Mouse (Mus musculus): ENCODE measurements at regions not wholly inside any gene's neighbourhood (a gene's known extent, or its start where the extent isn't known, plus 50 kb on each side); places are given as distances from the start of the nearest gene placed in this dataset.
"Not testable (repeated sequence)": the region's sequence is repeated elsewhere in the genome, so short reads cannot be mapped to it uniquely, and the experiment has no call there.

DNA sequence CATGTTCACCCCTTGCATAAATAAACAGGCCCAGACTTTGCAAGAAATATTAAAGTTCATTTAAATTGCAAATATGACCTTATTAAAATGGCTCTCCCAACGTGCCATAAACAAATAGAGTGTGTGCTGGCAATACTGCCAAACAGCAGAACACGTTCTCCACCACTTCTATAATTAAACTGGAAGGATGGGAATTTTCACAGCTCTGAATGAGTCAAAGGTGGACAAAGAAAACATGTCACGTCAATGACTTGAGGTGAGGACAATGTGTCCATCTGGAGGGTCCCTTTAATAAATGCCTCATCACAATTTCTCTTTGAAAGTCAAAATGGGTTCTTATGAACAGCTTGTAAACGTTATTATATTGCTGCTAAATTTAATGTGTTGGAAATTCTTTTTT is 114.8 kb downstream of the Galc start:
- no peak for DNase-seq

GRCm38 (mm10) chr12:98143170-98143569 is 116.1 kb downstream of the Galc start:
- DNase-seq, result no peak

GRCm38 (mm10) chr12:98139906-98140305 is 119.4 kb downstream of the Galc start:
- DNase-seq, result not testable (repeated sequence)

DNA sequence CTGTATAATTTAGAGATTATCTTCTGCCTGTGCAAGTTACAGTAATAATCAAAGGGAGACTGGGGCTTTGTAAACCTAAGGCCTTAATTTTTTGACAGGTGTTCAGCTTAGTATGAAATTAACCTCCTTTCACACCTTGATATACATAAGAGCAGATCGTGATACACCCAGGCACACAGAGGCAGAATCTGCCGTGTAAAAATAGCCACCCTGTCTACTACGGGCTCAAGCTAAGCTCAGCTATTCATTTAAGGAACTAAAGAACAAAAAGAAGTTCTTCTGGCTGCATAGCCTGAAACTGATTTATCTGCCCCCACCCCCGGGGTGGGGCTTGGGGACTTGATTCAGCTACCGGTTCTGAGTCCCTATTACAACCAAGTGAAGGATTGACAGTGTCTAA is 128.0 kb downstream of the Galc start:
- DNase-seq, result no peak

- no peak for DNase-seq
Observed at GRCm38 (mm10) chr12:98123541-98123940, 135.7 kb downstream of the Galc start.

GRCm38 (mm10) chr12:98108039-98108438 is 151.2 kb downstream of the Galc start:
- DNase-seq, result no peak

GRCm38 (mm10) chr12:98106789-98107684 is 152.2 kb downstream of the Galc start:
- no peak for DNase-seq

GRCm38 (mm10) chr12:98106151-98106788 is 153.0 kb downstream of the Galc start:
- no peak for DNase-seq

DNA sequence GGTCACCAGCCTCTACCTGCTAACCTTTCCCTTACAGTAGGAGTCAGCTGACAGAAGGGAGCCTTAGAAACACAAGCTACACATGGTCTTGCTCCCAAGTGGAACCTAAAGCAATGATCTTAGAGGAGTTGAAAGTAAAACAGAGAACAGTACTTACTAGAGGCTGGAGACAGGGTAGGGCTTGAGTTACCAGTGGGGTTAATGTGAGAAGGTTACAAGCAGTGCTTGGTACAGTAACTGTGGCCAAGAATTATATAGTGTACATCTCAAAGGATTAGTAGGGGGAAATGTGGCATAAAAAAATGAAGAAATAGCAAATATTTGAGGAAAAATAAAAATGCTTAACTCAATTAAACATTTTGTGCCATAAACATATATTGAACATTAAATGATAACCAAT is 153.5 kb downstream of the Galc start:
- DNase-seq, result no peak

DNA sequence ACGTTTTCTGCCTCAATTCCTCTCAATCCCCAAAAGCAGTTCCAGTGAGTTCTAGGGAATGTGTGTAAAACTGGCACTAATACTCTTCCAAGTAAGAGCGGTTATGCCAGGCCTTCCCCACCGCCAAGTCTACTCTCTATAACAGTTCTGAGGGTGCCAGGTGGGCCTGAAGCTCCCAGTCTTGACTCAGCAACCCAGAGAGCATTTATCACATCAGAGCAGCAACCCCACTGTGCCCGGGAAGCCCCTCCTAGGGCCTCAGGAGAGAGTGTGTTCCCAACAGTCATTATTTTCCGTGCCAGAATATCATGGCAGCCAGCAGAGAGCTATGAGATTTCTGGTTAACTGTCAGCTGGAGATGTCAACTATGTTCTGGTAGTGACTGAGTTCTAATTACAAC is 169.1 kb downstream of the Galc start:
- DNase-seq, result no peak

GRCm38 (mm10) chr12:98078351-98078750 is 180.9 kb downstream of the Galc start:
- DNase-seq, result no peak

- DNase-seq, result no peak
Observed at GRCm38 (mm10) chr12:98075580-98075979, 183.7 kb downstream of the Galc start.

DNA sequence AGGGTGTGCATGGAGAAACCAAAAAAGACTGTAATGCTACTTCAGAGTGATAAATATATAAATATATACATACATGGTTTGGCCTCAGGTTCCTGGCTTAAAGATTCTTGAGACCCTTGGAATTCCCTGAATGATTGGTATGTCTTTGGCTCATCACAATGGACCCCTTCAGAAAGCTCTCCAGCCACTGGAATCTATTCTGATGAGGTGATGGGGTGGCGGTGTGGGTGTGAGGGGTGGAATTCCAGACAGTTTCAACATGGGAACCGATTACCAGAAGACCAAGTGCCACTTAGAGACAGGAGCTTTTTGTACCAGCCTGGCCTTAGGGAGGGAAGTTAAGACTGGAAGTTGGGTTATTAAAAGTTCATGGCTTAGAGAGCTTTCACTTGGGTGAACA is 190.1 kb downstream of the Galc start:
- no peak for DNase-seq

DNA sequence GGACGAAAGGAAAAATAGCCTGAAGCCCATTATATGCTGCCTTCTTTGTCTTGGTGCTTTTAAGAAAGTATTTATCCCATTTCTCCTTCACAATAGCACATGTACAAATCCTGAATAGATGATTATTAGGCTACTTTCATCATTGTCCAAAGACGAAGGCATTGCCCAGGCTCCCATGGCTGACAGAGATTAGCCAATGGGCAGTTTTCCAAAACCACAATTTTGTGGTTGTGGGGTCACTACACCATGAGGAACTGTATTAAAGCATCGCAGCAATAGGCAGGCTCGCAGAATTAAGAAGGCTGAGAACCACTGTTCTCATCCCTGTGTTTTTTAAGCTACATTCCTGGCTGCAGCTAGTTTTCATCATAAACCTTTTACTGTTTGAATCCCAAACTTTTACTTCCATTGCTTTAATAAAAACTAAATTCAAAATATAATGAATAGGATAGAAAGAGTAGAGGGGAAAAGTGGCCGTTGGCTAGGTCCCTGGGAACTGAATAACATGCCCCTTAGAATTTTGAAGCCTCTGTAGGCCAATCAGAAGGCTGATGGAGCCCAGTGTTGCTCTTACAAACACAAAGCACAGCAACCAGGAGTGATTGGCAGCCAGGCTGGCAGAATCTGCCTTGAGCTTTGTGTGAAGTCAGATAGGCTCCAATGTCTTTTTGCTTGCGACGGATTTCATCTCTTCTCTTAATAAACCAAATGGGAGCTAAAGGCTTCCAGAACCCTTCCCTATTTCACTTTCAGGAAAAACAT is 199.7 kb downstream of the Galc start:
- DNase-seq, result no peak

DNA sequence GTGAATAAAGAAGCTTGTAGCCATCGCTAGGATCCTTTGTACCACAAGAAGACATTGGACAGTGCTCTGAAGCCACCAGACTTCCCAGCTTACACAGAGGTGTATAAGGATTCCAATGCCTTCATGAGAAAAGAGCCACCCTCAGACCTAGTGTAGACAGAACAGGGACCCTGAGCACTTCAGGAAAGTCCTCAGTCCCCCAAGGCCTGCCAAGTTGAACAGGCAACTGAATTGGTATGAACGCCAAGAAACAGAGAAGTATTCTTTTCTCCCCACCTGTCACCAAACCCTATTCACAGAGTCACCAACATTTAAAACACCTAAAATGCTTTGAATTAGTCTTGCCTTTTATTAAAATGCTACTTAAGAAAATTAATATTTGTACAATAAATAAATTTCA is 200.3 kb downstream of the Galc start:
- DNase-seq, result no peak

DNA sequence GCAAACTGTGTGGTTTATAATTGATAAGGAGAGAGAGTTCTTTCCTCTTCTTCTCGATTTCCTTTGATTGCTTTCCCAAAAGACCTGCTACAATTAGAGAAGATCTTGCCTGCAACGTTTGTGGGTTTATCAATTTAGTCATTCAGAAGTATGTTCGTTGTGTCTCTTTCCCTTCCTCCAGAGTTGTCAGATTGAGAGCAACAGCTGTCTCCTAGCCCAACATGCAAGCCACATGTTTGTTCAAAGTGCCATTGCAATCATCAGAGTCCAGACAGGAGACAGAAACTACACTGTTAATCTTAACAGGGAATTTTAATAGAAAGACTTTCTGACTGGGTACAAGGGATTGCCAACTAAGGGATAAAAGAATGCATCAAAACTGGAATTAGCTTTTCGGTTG is 208.3 kb downstream of the Galc start:
- no peak for DNase-seq

DNA sequence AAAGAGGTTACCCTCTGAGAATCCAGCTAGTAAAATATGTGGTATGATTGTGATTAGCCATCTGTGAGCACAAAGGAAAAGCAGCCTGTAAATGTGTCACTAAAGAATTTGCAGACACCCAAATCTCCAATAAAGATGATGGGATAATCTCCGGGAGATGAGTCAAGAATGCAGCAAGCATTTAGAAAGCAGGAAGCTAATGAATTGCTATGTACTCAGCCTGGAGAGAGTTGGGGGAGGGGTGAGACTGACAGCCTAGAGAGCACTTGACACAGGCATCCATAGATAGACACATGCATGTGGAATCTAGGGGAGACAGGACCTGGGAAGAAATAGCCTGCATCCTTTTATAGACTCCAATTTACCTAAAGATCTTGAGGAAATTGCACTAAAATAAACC is 208.8 kb downstream of the Galc start:
- no peak for DNase-seq

DNA sequence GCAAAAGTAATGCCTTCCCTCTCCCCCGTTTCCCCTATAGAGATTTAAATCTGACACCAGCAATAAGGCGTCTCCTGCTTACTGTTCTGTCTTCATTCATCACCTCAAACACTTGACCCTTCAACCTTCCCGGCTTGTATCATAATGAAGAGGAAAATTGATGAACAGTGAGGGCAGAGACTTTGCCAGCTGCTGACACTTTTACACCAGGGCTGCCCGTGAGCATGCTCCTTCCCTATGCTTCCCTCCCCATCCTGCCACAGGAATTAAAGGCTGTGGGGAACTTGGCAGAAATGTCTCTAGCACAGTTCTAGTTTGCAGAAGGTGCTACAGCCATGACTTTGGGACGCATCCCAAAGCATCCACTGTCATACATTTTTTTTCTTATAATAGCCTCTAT is 209.2 kb downstream of the Galc start:
- no peak for DNase-seq

DNA sequence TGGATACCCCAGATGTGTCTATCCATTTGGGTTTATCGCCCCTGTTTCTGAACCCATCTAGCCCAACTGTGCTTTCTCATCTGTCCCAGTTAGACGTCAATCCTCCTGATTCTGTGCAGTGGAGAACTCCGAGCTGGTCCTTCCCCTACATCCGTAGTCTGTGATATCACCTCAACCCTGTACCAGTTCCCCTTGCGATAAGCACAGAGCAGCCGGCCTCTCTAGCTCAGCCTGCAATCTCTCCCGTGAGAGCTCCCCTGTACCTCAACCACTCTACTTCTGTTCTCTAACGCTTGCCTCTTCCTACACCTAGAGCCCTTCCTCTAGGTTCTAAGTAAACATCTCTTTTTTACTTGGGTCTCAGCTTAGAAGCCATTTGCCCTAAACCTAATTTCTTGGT is 211.5 kb downstream of the Galc start:
- DNase-seq, result no peak

GRCm38 (mm10) chr12:98046459-98047440 is 212.5 kb downstream of the Galc start:
- no peak for DNase-seq

- no peak for DNase-seq
Observed at GRCm38 (mm10) chr12:98045784-98046458, 213.3 kb downstream of the Galc start.

GRCm38 (mm10) chr12:98043436-98043835 is 215.8 kb downstream of the Galc start:
- DNase-seq, result no peak

Measured in adrenal gland, adult 8-10 months (tissue).